Mouse (Mus musculus): ENCODE data around the gene Rnf32. TPM values are rescaled to one million over a fixed set of nuclear protein-coding genes. Genes with fewer than 3 reads are reported as not detected.

The Rnf32 gene
- polyA plus RNA-seq, 1 experiment from 2014 or later, result 3.5 TPM

- no peaks in the 10 kb centered on the region for H3K4me1 ChIP-seq (ENCODE audit: control insufficient read depth, insufficient read depth, low read length)
- H3K9me3 ChIP-seq (ENCODE audit: control insufficient read depth, low read length), result no peaks in the 10 kb centered on the region
- H3K4me3 ChIP-seq (ENCODE audit: low read length), result no peak overlapping the region
- no peak overlapping the region for H3K4me2 ChIP-seq (replicated peaks; ENCODE audit: low read depth, low read length)
- H3K36me3 ChIP-seq (ENCODE audit: control insufficient read depth, insufficient read depth, low read length), result no peaks in the 10 kb centered on the region
- H3K27me3 ChIP-seq (ENCODE audit: control insufficient read depth, insufficient read depth, low read length), result no peaks in the 10 kb centered on the region
- H3K9ac ChIP-seq (ENCODE audit: low read depth, low read length), result no peak overlapping the region
- no peak overlapping the region for H3K27ac ChIP-seq (ENCODE audit: low read depth, low read length)
- WGBS, result no CpG with 5 or more reads among the region's 1 CpGs
- no peak for ATAC-seq (ENCODE audit: low FRiP score, low TSS enrichment)
Measured at GRCm38 (mm10) chr5:29244769-29245168, 49.0 kb downstream of the Rnf32 start.

- Histone ChIP-seq H3K36me3 (ENCODE audit: control insufficient read depth, insufficient read depth, low read length) (no peaks in the 10 kb centered on the region), H3K27ac (ENCODE audit: low read depth, low read length) (no peak overlapping the region), H3K4me2 (replicated peaks; ENCODE audit: low read depth, low read length) (no peak overlapping the region), H3K4me1 (ENCODE audit: control insufficient read depth, insufficient read depth, low read length) (0 out of 2 replicates have a peak, but pooled peaks cover 3% of the 10 kb centered on the region), H3K4me3 (ENCODE audit: low read length) (no peak overlapping the region), H3K9me3 (ENCODE audit: control insufficient read depth, low read length) (no peaks in the 10 kb centered on the region), H3K9ac (ENCODE audit: low read depth, low read length) (no peak overlapping the region), H3K27me3 (ENCODE audit: control insufficient read depth, insufficient read depth, low read length) (no peaks in the 10 kb centered on the region)
- WGBS, result 69% methylated on average over 8 of the region's 8 CpGs
- ATAC-seq (ENCODE audit: low FRiP score, low TSS enrichment), result no peak
Measured at GRCm38 (mm10) chr5:29250795-29251495, 55.2 kb downstream of the Rnf32 start.

- WGBS, result 71% methylated on average over 1 of the region's 1 CpGs
- no peak for ATAC-seq (ENCODE audit: low FRiP score, low TSS enrichment)
- no peaks in the 10 kb centered on the region for H3K27me3 ChIP-seq (ENCODE audit: control insufficient read depth, insufficient read depth, low read length)
Measured at GRCm38 (mm10) chr5:29251496-29251873, 55.7 kb downstream of the Rnf32 start.

GRCm38 (mm10) chr5:29253876-29254275 lies 58.1 kb downstream of the Rnf32 start:
- 74% methylated on average over 2 of the region's 2 CpGs for WGBS
- no peak overlapping the region for H3K27ac ChIP-seq (ENCODE audit: low read depth, low read length)
- H3K9me3 ChIP-seq (ENCODE audit: control insufficient read depth, low read length), result no peaks in the 10 kb centered on the region
- H3K4me3 ChIP-seq (ENCODE audit: low read length), result no peak overlapping the region
- H3K27me3 ChIP-seq (ENCODE audit: control insufficient read depth, insufficient read depth, low read length), result no peaks in the 10 kb centered on the region
- no peak overlapping the region for H3K9ac ChIP-seq (ENCODE audit: low read depth, low read length)
- no peak overlapping the region for H3K4me2 ChIP-seq (replicated peaks; ENCODE audit: low read depth, low read length)
- H3K4me1 ChIP-seq (ENCODE audit: control insufficient read depth, insufficient read depth, low read length), result 0 out of 2 replicates have a peak, but pooled peaks cover 3% of the 10 kb centered on the region
- no peak for ATAC-seq (ENCODE audit: low FRiP score, low TSS enrichment)
- H3K36me3 ChIP-seq (ENCODE audit: control insufficient read depth, insufficient read depth, low read length), result no peaks in the 10 kb centered on the region

More at GRCm38 (mm10) chr5:29251496-29251873, 55.7 kb downstream of the Rnf32 start:
- Histone ChIP-seq H3K27ac (ENCODE audit: low read depth, low read length) (no peak overlapping the region), H3K4me1 (ENCODE audit: control insufficient read depth, insufficient read depth, low read length) (0 out of 2 replicates have a peak, but pooled peaks cover 3% of the 10 kb centered on the region), H3K9me3 (ENCODE audit: control insufficient read depth, low read length) (no peaks in the 10 kb centered on the region), H3K4me3 (ENCODE audit: low read length) (no peak overlapping the region), H3K36me3 (ENCODE audit: control insufficient read depth, insufficient read depth, low read length) (no peaks in the 10 kb centered on the region), H3K9ac (ENCODE audit: low read depth, low read length) (no peak overlapping the region), H3K4me2 (replicated peaks; ENCODE audit: low read depth, low read length) (no peak overlapping the region)

- Histone ChIP-seq H3K4me2 (replicated peaks; ENCODE audit: low read depth, low read length) (no peak overlapping the region), H3K27me3 (ENCODE audit: control insufficient read depth, insufficient read depth, low read length) (no peaks in the 10 kb centered on the region), H3K36me3 (ENCODE audit: control insufficient read depth, insufficient read depth, low read length) (no peaks in the 10 kb centered on the region), H3K4me1 (ENCODE audit: control insufficient read depth, insufficient read depth, low read length) (no peaks in the 10 kb centered on the region), H3K9me3 (ENCODE audit: control insufficient read depth, low read length) (no peaks in the 10 kb centered on the region), H3K4me3 (ENCODE audit: low read length) (no peak overlapping the region), H3K27ac (ENCODE audit: low read depth, low read length) (no peak overlapping the region), H3K9ac (ENCODE audit: low read depth, low read length) (no peak overlapping the region)
- no peak for ATAC-seq (ENCODE audit: low FRiP score, low TSS enrichment)
- 48% methylated on average over 4 of the region's 4 CpGs for WGBS
Measured at GRCm38 (mm10) chr5:29270879-29271278, 75.1 kb downstream of the Rnf32 start.

GRCm38 (mm10) chr5:29273426-29273825 lies 77.6 kb downstream of the Rnf32 start:
- WGBS, result 66% methylated on average over 2 of the region's 2 CpGs

GRCm38 (mm10) chr5:29274746-29275145 lies 79.0 kb downstream of the Rnf32 start:
- ATAC-seq (ENCODE audit: low FRiP score, low TSS enrichment), result no peak
- Histone ChIP-seq H3K27ac (ENCODE audit: low read depth, low read length) (no peak overlapping the region), H3K4me1 (ENCODE audit: control insufficient read depth, insufficient read depth, low read length) (no peaks in the 10 kb centered on the region), H3K4me2 (replicated peaks; ENCODE audit: low read depth, low read length) (no peak overlapping the region), H3K27me3 (ENCODE audit: control insufficient read depth, insufficient read depth, low read length) (no peaks in the 10 kb centered on the region), H3K9me3 (ENCODE audit: control insufficient read depth, low read length) (no peaks in the 10 kb centered on the region), H3K36me3 (ENCODE audit: control insufficient read depth, insufficient read depth, low read length) (no peaks in the 10 kb centered on the region), H3K4me3 (ENCODE audit: low read length) (no peak overlapping the region), H3K9ac (ENCODE audit: low read depth, low read length) (no peak overlapping the region)

More at GRCm38 (mm10) chr5:29273426-29273825, 77.6 kb downstream of the Rnf32 start:
- H3K9ac ChIP-seq (ENCODE audit: low read depth, low read length), result no peak overlapping the region
- no peaks in the 10 kb centered on the region for H3K9me3 ChIP-seq (ENCODE audit: control insufficient read depth, low read length)
- no peaks in the 10 kb centered on the region for H3K36me3 ChIP-seq (ENCODE audit: control insufficient read depth, insufficient read depth, low read length)
- H3K27ac ChIP-seq (ENCODE audit: low read depth, low read length), result no peak overlapping the region
- ATAC-seq (ENCODE audit: low FRiP score, low TSS enrichment), result no peak
- H3K4me2 ChIP-seq (replicated peaks; ENCODE audit: low read depth, low read length), result no peak overlapping the region
- no peaks in the 10 kb centered on the region for H3K27me3 ChIP-seq (ENCODE audit: control insufficient read depth, insufficient read depth, low read length)
- no peaks in the 10 kb centered on the region for H3K4me1 ChIP-seq (ENCODE audit: control insufficient read depth, insufficient read depth, low read length)
- no peak overlapping the region for H3K4me3 ChIP-seq (ENCODE audit: low read length)

Other genes with a start within 250 kb of the Rnf32 start
- 9.0 and 14.6 TPM in 2 replicates for gene Lmbr1, start 182.4 kb downstream of the Rnf32 start, polyA plus RNA-seq (2014; fragmentation: Nextera tagmentation; extraction: Ambion mirVana)
- 17.5 and 20.7 TPM in 2 replicates for gene Nom1, start 238.7 kb downstream of the Rnf32 start, polyA plus RNA-seq (2014; fragmentation: Nextera tagmentation; extraction: Ambion mirVana)